Mouse (Mus musculus) megakaryocyte-erythroid progenitor cell, adult 5-6 weeks (primary cell): ENCODE measurements around the gene Wwox. TPM values are rescaled to one million over a fixed set of nuclear protein-coding genes. Genes with fewer than 3 reads are reported as not detected.
A peak's percentile ranks its signal among the peaks of the same experiment; 100 is the strongest.

Source experiments
- ATAC-seq: replicated peaks from 2 replicates; pipeline ENCODE4 v1.8.0; 2016; ENCODE audit warnings: mild to moderate bottlenecking, inconsistent platforms; ENCODE audit not compliant: severe bottlenecking, poor library complexity, low FRiP score, low TSS enrichment
- total RNA-seq, 2 experiments: library from RNA; stranded (forward) in 1 of 2; stranded (reverse) in 1 of 2; fragments of 200-1000, 215-1000 nt in 1 of 2; fragments of >200 nt in 1 of 2; fragmentation: Nextera tagmentation in 1 of 2; gene quantifications; 2 replicates each; pipeline ENCODE4 v1.2.3; 2014 to 2017

Wwox gene
- total RNA-seq (2014; fragmentation: Nextera tagmentation) (28.7 and 31.9 TPM in 2 replicates), total RNA-seq (2017) (8.5 and 10.3 TPM in 2 replicates)

GRCm38 (mm10) chr8:114439334-114440204 lies at the start of gene Wwox:
Gene Wwox (plus strand): TSS chr8:114439655.
- ATAC-seq = peak; percentile 96

- ATAC-seq = 0 out of 2 replicates have a peak, but pooled peaks have one; percentile 41
These were observed 48.8 kb upstream of the Wwox start for GRCm38 (mm10) chr8:114390465-114391254.

DNA sequence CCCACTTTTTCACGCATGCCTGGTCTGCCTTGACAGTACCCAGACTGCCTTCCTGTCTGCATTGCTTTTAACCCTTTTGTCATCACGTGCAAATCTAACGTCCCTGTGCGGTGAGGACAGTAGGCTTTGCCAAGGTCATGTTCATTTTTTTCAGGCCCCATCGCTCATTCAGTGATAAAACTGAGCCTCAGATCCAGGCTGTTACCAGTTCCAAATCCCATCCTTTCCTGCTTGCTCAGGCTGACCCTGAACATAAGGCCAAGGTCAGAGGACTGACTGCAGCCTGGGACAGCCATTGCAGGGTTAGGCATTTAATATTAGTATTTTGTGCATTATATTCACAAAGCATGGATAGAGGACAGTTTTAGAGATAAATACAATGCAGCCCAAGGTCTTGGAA lies 41.1 kb upstream of the Wwox start:
- no peak for ATAC-seq

DNA sequence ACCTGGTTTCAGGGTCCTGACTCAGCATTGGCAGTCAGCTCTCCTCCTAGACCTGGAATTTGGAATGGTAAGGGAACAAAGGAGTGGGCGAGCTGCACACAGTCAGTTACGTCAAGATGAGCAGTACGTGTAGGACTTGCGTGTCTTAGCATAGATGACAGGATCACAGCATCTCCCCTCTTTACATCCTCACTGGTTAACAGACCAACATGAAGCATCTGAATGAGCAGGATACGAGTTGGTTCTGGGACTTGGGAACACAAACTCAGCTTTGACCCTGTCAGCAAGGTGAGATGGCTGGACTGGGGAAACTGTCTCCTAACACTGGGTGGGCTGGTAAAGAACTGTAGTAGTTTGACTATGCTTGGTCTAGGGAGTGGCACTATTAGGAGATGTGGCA lies 40.2 kb upstream of the Wwox start:
- no peak for ATAC-seq

- no peak for ATAC-seq
These were observed 37.8 kb upstream of the Wwox start for GRCm38 (mm10) chr8:114401679-114402078.

DNA sequence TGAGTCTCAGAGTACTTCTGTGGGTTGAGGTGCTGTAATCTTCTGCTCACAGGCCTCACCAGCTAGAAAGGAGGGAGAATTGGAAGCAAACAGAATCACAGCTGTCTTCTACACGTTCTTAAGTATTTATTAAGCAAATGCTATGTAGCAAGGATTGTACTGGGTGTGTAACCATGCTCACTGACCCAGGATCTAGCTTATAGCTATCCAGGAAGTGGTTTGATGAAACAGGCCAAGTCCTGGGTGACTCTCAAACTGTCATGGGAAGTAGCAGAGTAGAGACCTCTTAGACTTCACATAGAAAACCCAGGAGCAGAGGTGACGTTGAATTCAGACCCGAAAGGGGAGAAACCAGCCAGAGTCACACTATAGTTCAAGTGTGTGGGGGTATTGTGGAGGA lies 28.0 kb upstream of the Wwox start:
- ATAC-seq = no peak

- no peak for ATAC-seq
These were observed 21.7 kb upstream of the Wwox start, which contains the start of gene Clec3a for GRCm38 (mm10) chr8:114417786-114418185. Gene Clec3a (plus strand): TSS chr8:114418086.

GRCm38 (mm10) chr8:114418486-114418885 lies 21.0 kb upstream of the Wwox start:
- no peak for ATAC-seq

DNA sequence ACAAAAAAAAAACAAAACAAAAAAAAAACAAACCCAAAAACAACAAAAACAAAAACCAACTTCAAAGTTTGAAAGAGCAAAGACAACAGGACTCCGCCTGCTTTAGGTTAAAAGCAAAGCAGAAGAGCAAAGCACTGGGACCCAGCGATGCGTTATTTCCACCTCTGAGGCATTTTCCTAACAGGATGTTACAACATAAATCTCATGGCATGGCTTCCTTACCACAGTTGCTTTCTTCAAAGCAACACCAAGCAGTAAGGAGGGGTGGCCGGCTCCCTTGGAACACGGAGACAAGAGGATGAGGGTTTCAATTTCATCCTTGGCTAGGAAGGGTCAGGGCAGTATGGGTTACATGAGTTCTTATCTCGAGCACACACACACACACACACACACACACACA lies 20.6 kb upstream of the Wwox start:
- no peak for ATAC-seq

- ATAC-seq = no peak
These were observed 17.9 kb upstream of the Wwox start for GRCm38 (mm10) chr8:114421544-114421943.

GRCm38 (mm10) chr8:114438236-114438635 lies 1.2 kb upstream of the Wwox start:
- ATAC-seq = no peak

- peak; percentile 50 for ATAC-seq
These were observed 742 bp downstream of the Wwox start for GRCm38 (mm10) chr8:114440205-114440589.

GRCm38 (mm10) chr8:114441616-114442015 lies 2.2 kb downstream of the Wwox start:
- ATAC-seq = 0 out of 2 replicates have a peak, but pooled peaks have one; percentile 7

DNA sequence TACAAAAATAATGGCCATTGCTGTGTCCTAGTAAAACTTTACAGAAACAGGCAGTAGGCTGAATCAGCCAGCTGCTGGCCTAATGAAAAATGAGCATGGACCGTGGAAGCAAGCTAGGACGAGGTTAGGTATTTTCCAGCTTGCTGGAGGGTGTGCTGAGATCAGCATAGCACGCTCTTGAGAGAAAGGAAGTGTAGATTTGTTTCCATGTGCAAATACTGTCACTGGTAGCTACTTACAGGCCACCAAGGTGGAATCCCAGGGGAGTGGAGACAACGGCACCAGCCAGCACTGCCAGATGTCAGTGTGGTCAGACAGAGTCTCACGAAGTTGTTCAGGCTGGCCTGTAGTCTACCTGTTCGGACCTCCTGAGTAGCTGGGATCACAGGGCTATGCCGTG lies 7.4 kb downstream of the Wwox start:
- no peak for ATAC-seq

DNA sequence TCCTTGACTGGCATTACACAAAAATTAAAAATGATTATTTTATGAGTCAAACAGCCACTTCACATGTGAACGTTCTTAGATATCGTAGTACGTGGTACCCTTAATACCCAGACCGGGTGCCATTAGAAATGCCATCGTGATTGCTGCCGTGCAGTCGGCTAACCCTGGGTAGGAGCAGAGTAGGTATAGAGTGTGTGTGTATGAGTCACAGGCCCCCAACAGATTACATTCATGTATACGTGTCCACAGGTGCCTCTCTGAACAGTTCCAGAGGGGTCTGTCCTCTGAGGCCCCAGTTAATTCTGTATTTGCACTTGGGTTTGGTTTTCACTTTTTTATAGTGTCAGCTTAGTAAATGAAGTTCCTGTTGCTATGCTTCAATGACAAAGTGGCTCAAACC lies 12.8 kb downstream of the Wwox start:
- ATAC-seq = no peak

- ATAC-seq = peak; percentile 80
These were observed 13.3 kb downstream of the Wwox start for GRCm38 (mm10) chr8:114452781-114453221.

- ATAC-seq = no peak
These were observed 15.8 kb downstream of the Wwox start for GRCm38 (mm10) chr8:114455302-114455701.

DNA sequence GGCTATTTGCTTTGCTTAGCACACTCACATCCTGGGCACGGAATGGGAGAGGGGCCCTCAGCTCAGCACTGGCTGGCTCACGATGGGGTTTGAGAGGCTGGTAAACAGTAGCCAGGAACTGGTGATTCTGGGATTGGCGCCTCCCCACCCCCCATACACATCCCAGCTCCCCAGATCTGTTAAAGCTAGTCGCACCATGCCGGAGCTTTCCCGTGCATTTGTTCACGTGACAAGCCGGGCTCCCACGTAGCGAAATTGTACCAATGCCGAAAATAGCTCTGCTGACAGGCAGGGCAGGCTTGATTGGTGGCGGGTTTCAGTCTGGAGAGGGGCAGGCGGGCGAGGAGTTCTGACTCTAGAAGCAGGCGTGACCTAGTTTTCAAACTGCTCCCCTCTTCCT lies 16.5 kb downstream of the Wwox start:
- no peak for ATAC-seq

DNA sequence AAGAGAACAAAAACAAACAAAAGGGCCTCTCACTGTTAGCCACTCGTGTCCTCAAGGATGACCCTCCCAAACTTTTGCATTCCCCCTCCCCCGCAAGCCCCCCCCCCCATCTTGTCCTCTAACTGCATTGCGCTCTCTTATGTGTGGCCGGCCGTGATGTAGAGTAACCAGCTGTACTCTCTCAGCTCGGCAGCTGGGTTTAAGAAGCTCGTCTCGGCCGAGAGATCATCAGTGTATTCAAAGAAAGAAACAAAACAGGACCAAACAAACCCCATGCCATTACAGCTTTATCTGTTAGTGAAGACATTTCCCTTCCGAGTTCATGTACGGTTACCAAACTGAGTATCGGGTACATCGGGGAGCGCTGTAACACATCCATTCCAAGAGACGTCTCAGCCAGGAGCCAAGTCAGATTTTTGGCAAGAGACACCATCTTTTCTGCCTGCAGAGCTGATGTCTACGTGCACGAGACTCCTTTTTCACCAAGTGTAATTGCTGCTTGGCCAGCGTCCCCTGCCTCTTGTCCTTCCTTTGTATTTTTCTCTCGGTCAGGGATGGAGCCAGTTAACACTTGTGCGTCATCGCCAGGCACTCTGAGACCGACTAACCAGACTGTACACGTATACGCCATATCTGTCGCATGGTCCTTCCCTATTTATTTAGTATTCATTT lies 18.8 kb downstream of the Wwox start:
- ATAC-seq = no peak

DNA sequence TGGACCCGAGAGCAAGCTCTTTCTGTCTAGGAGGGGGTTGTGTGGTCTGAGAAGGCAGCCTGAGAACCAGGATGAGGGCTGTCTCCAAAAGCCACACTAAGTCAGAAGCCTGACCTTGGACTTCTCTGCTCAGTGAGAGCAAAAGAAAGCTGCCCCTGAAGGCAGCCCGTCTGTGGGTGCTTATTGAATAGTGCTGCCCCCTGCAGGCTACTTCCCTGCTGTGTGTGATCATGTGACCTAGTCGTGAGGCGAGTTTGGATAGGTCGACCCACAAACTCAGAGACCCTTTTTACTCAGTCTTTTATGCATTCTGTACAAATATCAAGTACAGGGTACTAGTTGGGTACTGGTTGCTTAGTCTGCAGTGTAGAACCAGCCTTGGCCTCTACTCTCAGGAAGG lies 21.1 kb downstream of the Wwox start:
- ATAC-seq = peak; percentile 68; the same call in 1 of the 2 replicates
